Mouse (Mus musculus): ENCODE measurements around the gene Ssh2.

Gene Ssh2

GRCm38 (mm10) chr11:77406329-77406728 is 190.2 kb downstream of the Ssh2 start:
- DNase-seq (ENCODE audit: low read depth, low spot score) = no peak

GRCm38 (mm10) chr11:77409879-77410278 is 193.8 kb downstream of the Ssh2 start:
- peak; percentile 6 for DNase-seq (ENCODE audit: low read depth, low spot score)

- DNase-seq (ENCODE audit: low read depth, low spot score) = no peak
These were observed 195.2 kb downstream of the Ssh2 start for GRCm38 (mm10) chr11:77411284-77411683.

- DNase-seq (ENCODE audit: low read depth, low spot score) = no peak
These were observed 198.2 kb downstream of the Ssh2 start for GRCm38 (mm10) chr11:77414141-77414839.

GRCm38 (mm10) chr11:77416212-77417000 is 200.3 kb downstream of the Ssh2 start:
- DNase-seq (ENCODE audit: low read depth, low spot score) = no peak

GRCm38 (mm10) chr11:77418021-77418420 is 201.9 kb downstream of the Ssh2 start:
- no peak for DNase-seq (ENCODE audit: low read depth, low spot score)

- no peak for DNase-seq (ENCODE audit: low read depth, low spot score)
These were observed 207.2 kb downstream of the Ssh2 start for GRCm38 (mm10) chr11:77423175-77423859.

- no peak for DNase-seq (ENCODE audit: low read depth, low spot score)
These were observed 212.4 kb downstream of the Ssh2 start for GRCm38 (mm10) chr11:77428446-77428845.

- DNase-seq (ENCODE audit: low read depth, low spot score) = no peak
These were observed 220.9 kb downstream of the Ssh2 start for GRCm38 (mm10) chr11:77437026-77437425.

GRCm38 (mm10) chr11:77440081-77440480 is 224.0 kb downstream of the Ssh2 start:
- no peak for DNase-seq (ENCODE audit: low read depth, low spot score)

GRCm38 (mm10) chr11:77441020-77441419 is 224.9 kb downstream of the Ssh2 start:
- no peak for DNase-seq (ENCODE audit: low read depth, low spot score)

- DNase-seq (ENCODE audit: low read depth, low spot score) = no peak
These were observed 226.4 kb downstream of the Ssh2 start for GRCm38 (mm10) chr11:77442186-77443170.

GRCm38 (mm10) chr11:77444939-77445338 is 228.9 kb downstream of the Ssh2 start:
- DNase-seq (ENCODE audit: low read depth, low spot score) = no peak

- peak; percentile 20 for DNase-seq (ENCODE audit: low read depth, low spot score)
These were observed 230.5 kb downstream of the Ssh2 start for GRCm38 (mm10) chr11:77446628-77447041.

GRCm38 (mm10) chr11:77449224-77449623 is 233.1 kb downstream of the Ssh2 start:
- no peak for DNase-seq (ENCODE audit: low read depth, low spot score)

GRCm38 (mm10) chr11:77451670-77452069 is 235.6 kb downstream of the Ssh2 start:
- no peak for DNase-seq (ENCODE audit: low read depth, low spot score)

GRCm38 (mm10) chr11:77453388-77453787 is 237.3 kb downstream of the Ssh2 start:
- no peak for DNase-seq (ENCODE audit: low read depth, low spot score)

GRCm38 (mm10) chr11:77455770-77456510 is 239.9 kb downstream of the Ssh2 start:
- no peak for DNase-seq (ENCODE audit: low read depth, low spot score)

- no peak for DNase-seq (ENCODE audit: low read depth, low spot score)
These were observed 240.8 kb downstream of the Ssh2 start for GRCm38 (mm10) chr11:77456866-77457265.

- no peak for DNase-seq (ENCODE audit: low read depth, low spot score)
These were observed 245.8 kb downstream of the Ssh2 start for GRCm38 (mm10) chr11:77461856-77462255.
